Mouse (Mus musculus): Measurements from ENCODE around the gene Pde6h.

DNA sequence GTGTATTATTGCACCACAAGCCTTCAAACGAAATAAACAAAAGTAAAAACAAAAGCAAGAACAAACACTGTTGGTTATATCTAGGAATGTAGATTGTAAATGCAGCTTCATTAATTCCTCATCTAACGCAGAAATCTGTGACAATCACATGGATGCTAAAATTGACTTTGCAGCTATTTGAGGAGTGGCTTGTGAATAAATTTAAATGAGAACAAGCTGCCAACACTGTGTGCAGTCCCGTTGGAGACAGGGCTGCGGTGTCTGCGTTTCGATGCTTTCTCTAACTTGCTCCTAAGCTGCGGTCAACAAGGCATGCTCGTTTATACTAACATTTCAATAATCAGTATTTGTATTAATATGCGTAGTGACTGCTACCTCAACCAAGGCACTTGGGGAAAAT is 18.6 kb downstream of the Pde6h start:
- no peak for TF ChIP-seq POLR2A (IDR thresholded peaks at IDR 0.05; ENCODE audit: insufficient read length, low read depth)
- no peak for TF ChIP-seq E2F4 (IDR thresholded peaks at IDR 0.05; ENCODE audit: insufficient read depth)
- no peak for TF ChIP-seq TCF12 (IDR thresholded peaks at IDR 0.05; ENCODE audit: insufficient read depth, poor library complexity, severe bottlenecking)
